Mouse (Mus musculus): Measurements from ENCODE around the gene Cilp.

Gene Cilp

GRCm38 (mm10) chr9:65294716-65295378, 29.9 kb downstream of the Cilp start:
- no peak for DNase-seq (ENCODE audit: low read depth)

- DNase-seq (ENCODE audit: low read depth): no peak
These were observed 32.1 kb downstream of the Cilp start for GRCm38 (mm10) chr9:65297056-65297455.

- no peak for DNase-seq (ENCODE audit: low read depth)
These were observed 33.8 kb downstream of the Cilp start for GRCm38 (mm10) chr9:65298761-65299160.

GRCm38 (mm10) chr9:65299650-65300049, 34.7 kb downstream of the Cilp start:
- DNase-seq (ENCODE audit: low read depth): no peak

- no peak for DNase-seq (ENCODE audit: low read depth)
These were observed 37.5 kb downstream of the Cilp start for GRCm38 (mm10) chr9:65302327-65302983.

- DNase-seq (ENCODE audit: low read depth): no peak
These were observed 38.6 kb downstream of the Cilp start for GRCm38 (mm10) chr9:65303586-65303985.

GRCm38 (mm10) chr9:65304300-65304699, 39.3 kb downstream of the Cilp start:
- DNase-seq (ENCODE audit: low read depth): no peak

GRCm38 (mm10) chr9:65306672-65307071, 41.7 kb downstream of the Cilp start:
- no peak for DNase-seq (ENCODE audit: low read depth)

- no peak for DNase-seq (ENCODE audit: low read depth)
These were observed 43.0 kb downstream of the Cilp start for GRCm38 (mm10) chr9:65308011-65308410.

- DNase-seq (ENCODE audit: low read depth): peak; percentile 82
These were observed 47.8 kb downstream of the Cilp start for GRCm38 (mm10) chr9:65312669-65313357.

GRCm38 (mm10) chr9:65313846-65314245, 48.9 kb downstream of the Cilp start:
- DNase-seq (ENCODE audit: low read depth): no peak

GRCm38 (mm10) chr9:65322255-65322900, 57.4 kb downstream of the Cilp start:
- DNase-seq (ENCODE audit: low read depth): no peak

GRCm38 (mm10) chr9:65325971-65326370, 61.0 kb downstream of the Cilp start:
- no peak for DNase-seq (ENCODE audit: low read depth)

GRCm38 (mm10) chr9:65327371-65327770, 62.4 kb downstream of the Cilp start:
- DNase-seq (ENCODE audit: low read depth): no peak
